ENCODE assay signal across 8 mouse cellular contexts in genomic region chr3:89251365-89251895, GRCm38 (mm10). TPM values are rescaled to one million over a fixed set of nuclear protein-coding genes. Genes with fewer than 3 reads are reported as not detected.
DNase-seq lines count a peak whose midpoint lies in the region; ATAC-seq and TF ChIP-seq lines count a peak whose summit lies in the region.

No protein-coding gene starts in this region.

- H3K9me3 ChIP-seq in G1E (replicated peaks), result no peaks in the 10 kb centered on the region
- no peaks in the 10 kb centered on the region for H3K9me3 ChIP-seq in intestine, embryonic 15.5 days
- no peaks in the 10 kb centered on the region for H3K9me3 ChIP-seq in neural tube, embryonic 14.5 days (ENCODE audit: control insufficient read depth, low read length)

- DNase-seq in 416B (ENCODE audit: low read depth) (peak; percentile 89), G1E (ENCODE audit: low spot score) (peak; percentile 73)
- peak; percentile 99 for DNase-seq in heart, adult 11 months
- peak; percentile 84 to 89 for DNase-seq in lung, adult 18-20 months
- no peak for DNase-seq in c-Kit-positive CD71-positive TER-119-positive erythroid progenitor cells, embryonic 14.5 days (ENCODE audit: low spot score)

- peaks cover 50% of the 10 kb centered on the region for H3K4me1 ChIP-seq in G1E (ENCODE audit: insufficient read depth, low read depth, low read length)
- H3K4me1 ChIP-seq in intestine, embryonic 15.5 days (replicated peaks), result peaks cover 35% of the 10 kb centered on the region
- peaks cover 15% of the 10 kb centered on the region; the same call in 1 of the 2 replicates for H3K4me1 ChIP-seq in neural tube, embryonic 14.5 days (ENCODE audit: control insufficient read depth, insufficient read depth, low read length)

- H3K36me3 ChIP-seq in G1E (replicated peaks), result peaks cover 28% of the 10 kb centered on the region
- 0 out of 2 replicates have a peak, but pooled peaks cover 10% of the 10 kb centered on the region for H3K36me3 ChIP-seq in intestine, embryonic 15.5 days
- no peaks in the 10 kb centered on the region for H3K36me3 ChIP-seq in neural tube, embryonic 14.5 days (ENCODE audit: control insufficient read depth, insufficient read depth, low read length)

- peak overlapping the region; percentile 39 for H3K4me2 ChIP-seq in intestine, embryonic 15.5 days (replicated peaks)
- peak overlapping the region; percentile 33; the same call in 1 of the 2 replicates for H3K4me2 ChIP-seq in neural tube, embryonic 14.5 days (ENCODE audit: low read depth, low read length)

- H3K27me3 ChIP-seq in G1E (ENCODE audit: insufficient read depth, low read length), result peaks cover 33% of the 10 kb centered on the region
- no peaks in the 10 kb centered on the region for H3K27me3 ChIP-seq in intestine, embryonic 15.5 days (replicated peaks)
- H3K27me3 ChIP-seq in neural tube, embryonic 14.5 days (ENCODE audit: control insufficient read depth, insufficient read depth, low read length), result no peaks in the 10 kb centered on the region

- WGBS in intestine, embryonic 15.5 days, result 9% methylated on average over 17 of the region's 17 CpGs
- WGBS in neural tube, embryonic 14.5 days, result 4% methylated on average over 17 of the region's 17 CpGs

- ATAC-seq in G1E (ENCODE audit: extremely low read depth, insufficient number of reproducible peaks, low FRiP score, poor library complexity, severe bottlenecking), result peak; percentile 32
- peak; percentile 22 for ATAC-seq in intestine, embryonic 15.5 days
- ATAC-seq in neural tube, embryonic 14.5 days (ENCODE audit: low read depth), result peak; percentile 5; the same call in 1 of the 2 replicates
- ATAC-seq in erythroblast, adult 5-6 weeks (replicated peaks; ENCODE audit: low FRiP score, poor library complexity, severe bottlenecking), result no peak

- peak overlapping the region; percentile 58; the same call in 1 of the 2 replicates for H3K4me3 ChIP-seq in G1E (ENCODE audit: low read depth, low read length)
- H3K4me3 ChIP-seq in intestine, embryonic 15.5 days (replicated peaks), result 0 out of 2 replicates have a peak overlapping the region, but pooled peaks have one; percentile 0
- H3K4me3 ChIP-seq in neural tube, embryonic 14.5 days (ENCODE audit: low read depth, low read length), result no peak overlapping the region

- H3K27ac ChIP-seq in intestine, embryonic 15.5 days, result peak overlapping the region; percentile 51
- no peak overlapping the region for H3K27ac ChIP-seq in neural tube, embryonic 14.5 days (ENCODE audit: low read depth, low read length)

- peak overlapping the region; percentile 26 for H3K9ac ChIP-seq in intestine, embryonic 15.5 days
- H3K9ac ChIP-seq in neural tube, embryonic 14.5 days (replicated peaks; ENCODE audit: low read depth, low read length), result no peak overlapping the region

- no peak for TF ChIP-seq CTCF in G1E (IDR thresholded peaks at IDR 0.05; ENCODE audit: low read depth, low read length)

RNA-seq across cellular contexts. Expression of gene Trim46, which starts 5.3 kb away (rescaled TPM):
- total RNA-seq in G1E (2014; fragmentation: Nextera tagmentation) (1.8 and 10.1 TPM in 2 replicates), G1E (2017) (0.64 and 0.76 TPM in 2 replicates)
- 2.7 and 2.8 TPM in 2 replicates for polyA plus RNA-seq in G1E (2012)
- polyA plus RNA-seq in intestine, embryonic 15.5 days (2015; fragmentation: Nextera tagmentation; extraction: Ambion mirVana), result 2.9 and 4.1 TPM in 2 replicates
- polyA plus RNA-seq in neural tube, embryonic 14.5 days (2014; fragmentation: Nextera tagmentation; extraction: Ambion mirVana), result 61.6 and 70.7 TPM in 2 replicates
- not detected in 2 replicates for total RNA-seq in erythroblast, adult 5-6 weeks (2015; ENCODE audit: low replicate concordance)
- not detected in 2 replicates for total RNA-seq in erythroblast, adult 5-6 weeks (2017; ENCODE audit: low replicate concordance)

RNA-seq across cellular contexts. Expression of gene Krtcap2, which starts 5.7 kb away (rescaled TPM):
- 105 and 132 TPM in 2 replicates for total RNA-seq in G1E (2014; fragmentation: Nextera tagmentation)
- 86.4 and 106 TPM in 2 replicates for total RNA-seq in G1E (2017)
- 145 and 167 TPM in 2 replicates for polyA plus RNA-seq in G1E (2012)
- 348 and 351 TPM in 2 replicates for polyA plus RNA-seq in intestine, embryonic 15.5 days (2015; fragmentation: Nextera tagmentation; extraction: Ambion mirVana)
- 206 and 240 TPM in 2 replicates for polyA plus RNA-seq in neural tube, embryonic 14.5 days (2014; fragmentation: Nextera tagmentation; extraction: Ambion mirVana)
- 47.0 and 49.8 TPM in 2 replicates for total RNA-seq in erythroblast, adult 5-6 weeks (2015; ENCODE audit: low replicate concordance)
- total RNA-seq in erythroblast, adult 5-6 weeks (2017; ENCODE audit: low replicate concordance), result 17.8 and 31.8 TPM in 2 replicates

RNA-seq across cellular contexts. Expression of gene Dpm3, which starts 7.7 kb away (rescaled TPM):
- 13.2 and 13.5 TPM in 2 replicates for total RNA-seq in G1E (2014; fragmentation: Nextera tagmentation)
- total RNA-seq in G1E (2017), result 47.7 and 54.5 TPM in 2 replicates
- polyA plus RNA-seq in G1E (2012), result 178 and 207 TPM in 2 replicates
- 131 and 134 TPM in 2 replicates for polyA plus RNA-seq in intestine, embryonic 15.5 days (2015; fragmentation: Nextera tagmentation; extraction: Ambion mirVana)
- 69.6 and 84.4 TPM in 2 replicates for polyA plus RNA-seq in neural tube, embryonic 14.5 days (2014; fragmentation: Nextera tagmentation; extraction: Ambion mirVana)
- 16.1 and 42.3 TPM in 2 replicates for total RNA-seq in erythroblast, adult 5-6 weeks (2015; ENCODE audit: low replicate concordance)
- 4.3 TPM in 1 of 2 replicates, not detected in the other for total RNA-seq in erythroblast, adult 5-6 weeks (2017; ENCODE audit: low replicate concordance)

RNA-seq across cellular contexts. Expression of gene Slc50a1, which starts 18.9 kb away (rescaled TPM):
- total RNA-seq in G1E (2014; fragmentation: Nextera tagmentation) (not detected in 2 replicates), G1E (2017) (0.66 TPM in 1 of 2 replicates, not detected in the other)
- polyA plus RNA-seq in G1E (2012), result not detected in 2 replicates
- 60.6 and 63.9 TPM in 2 replicates for polyA plus RNA-seq in intestine, embryonic 15.5 days (2015; fragmentation: Nextera tagmentation; extraction: Ambion mirVana)
- polyA plus RNA-seq in neural tube, embryonic 14.5 days (2014; fragmentation: Nextera tagmentation; extraction: Ambion mirVana), result 36.7 and 39.8 TPM in 2 replicates
- total RNA-seq in erythroblast, adult 5-6 weeks (2015; ENCODE audit: low replicate concordance), result 8.8 and 12.9 TPM in 2 replicates
- total RNA-seq in erythroblast, adult 5-6 weeks (2017; ENCODE audit: low replicate concordance), result 10.9 and 11.5 TPM in 2 replicates

RNA-seq across cellular contexts. Expression of gene Muc1, which starts 22.6 kb away (rescaled TPM):
- total RNA-seq in G1E (2014; fragmentation: Nextera tagmentation) (0.34 TPM in 1 of 2 replicates, not detected in the other), G1E (2017) (0.06 and 0.16 TPM in 2 replicates)
- polyA plus RNA-seq in G1E (2012), result not detected in 2 replicates
- 10.1 and 19.7 TPM in 2 replicates for polyA plus RNA-seq in intestine, embryonic 15.5 days (2015; fragmentation: Nextera tagmentation; extraction: Ambion mirVana)
- polyA plus RNA-seq in neural tube, embryonic 14.5 days (2014; fragmentation: Nextera tagmentation; extraction: Ambion mirVana), result 0.90 and 1.4 TPM in 2 replicates
- not detected in 2 replicates for total RNA-seq in erythroblast, adult 5-6 weeks (2015; ENCODE audit: low replicate concordance)
- not detected in 2 replicates for total RNA-seq in erythroblast, adult 5-6 weeks (2017; ENCODE audit: low replicate concordance)

Comparison
In these comparisons a context has a peak if more than half of its experiments do, and no peak if none do; other contexts are left out.
1. RNA of gene Trim46, which starts 5.3 kb away (polyA plus RNA-seq): 61.6 to 70.7 TPM in neural tube, embryonic 14.5 days; 2.9 to 4.1 TPM in intestine, embryonic 15.5 days and 2.7 to 2.8 TPM in G1E; every median in the first group is over 10 times any median in the second.